Mouse (Mus musculus): Measurements from ENCODE around the gene Trex1.

Trex1 gene

GRCm38 (mm10) chr9:109084922-109085321, 25.4 kb upstream of the Trex1 start:
- no peak for DNase-seq

GRCm38 (mm10) chr9:109082124-109082800, 22.7 kb upstream of the Trex1 start, which contains the start of the genes Ccdc51 and Tma7:
Ccdc51 (plus strand) TSS chr9:109082493.
Tma7 (minus strand) TSS chr9:109082587.
- DNase-seq = peak; percentile 87

GRCm38 (mm10) chr9:109081749-109082123, 22.2 kb upstream of the Trex1 start:
- DNase-seq = no peak

GRCm38 (mm10) chr9:109080516-109080915, 21.0 kb upstream of the Trex1 start:
- DNase-seq = no peak

DNA sequence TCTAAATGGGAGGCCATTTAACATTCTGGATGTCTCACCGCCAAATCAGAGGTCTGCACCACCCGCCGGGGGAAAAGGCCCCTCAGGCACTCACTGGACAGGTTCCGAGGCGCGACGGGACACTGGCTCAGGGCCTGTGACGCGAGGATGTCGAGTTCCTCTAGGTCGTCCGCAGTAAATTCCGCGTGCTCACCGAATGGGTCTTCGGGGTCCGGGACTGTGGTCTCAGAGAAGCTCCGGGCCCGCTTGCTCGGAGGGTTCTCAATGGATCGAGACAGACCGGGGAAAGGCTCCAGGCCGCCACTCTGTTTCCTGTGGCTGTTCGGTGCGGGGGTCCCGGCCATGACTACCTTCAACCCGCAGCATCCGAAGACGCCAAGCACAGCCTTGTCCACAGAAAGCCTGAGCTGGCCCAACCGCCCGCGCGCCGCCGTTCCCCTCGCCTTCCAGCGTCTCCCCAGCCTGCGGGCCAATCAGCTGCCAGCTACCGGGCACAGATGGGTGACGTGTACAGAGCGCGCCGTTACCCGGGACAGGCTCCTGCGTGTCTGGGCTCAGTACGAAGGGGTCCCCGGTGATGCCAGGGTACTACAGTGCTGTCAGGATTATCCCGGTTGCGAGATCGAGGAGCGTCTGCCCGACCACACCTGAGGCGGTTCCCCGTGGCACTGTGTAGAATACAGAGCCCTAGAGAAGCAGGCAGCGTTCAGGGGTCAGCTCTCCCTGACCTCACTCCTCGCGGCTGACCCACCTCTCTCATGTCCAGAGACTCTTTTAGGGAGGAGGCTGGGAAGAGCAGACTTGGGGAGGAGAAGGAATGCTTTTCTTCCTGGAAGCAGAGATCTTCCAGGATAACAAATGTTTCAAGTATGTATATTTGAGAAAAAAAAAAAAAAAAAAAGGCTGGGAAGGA, 14.4 kb upstream of the Trex1 start, which contains the start of gene Atrip:
TSS of gene Atrip (minus strand) at position 464 of the 913 bp plus-strand sequence.
- peak; percentile 94 for DNase-seq

GRCm38 (mm10) chr9:109068095-109068735, 8.7 kb upstream of the Trex1 start:
- no peak for DNase-seq

GRCm38 (mm10) chr9:109060898-109061295, 1.4 kb upstream of the Trex1 start:
- DNase-seq = no peak

DNA sequence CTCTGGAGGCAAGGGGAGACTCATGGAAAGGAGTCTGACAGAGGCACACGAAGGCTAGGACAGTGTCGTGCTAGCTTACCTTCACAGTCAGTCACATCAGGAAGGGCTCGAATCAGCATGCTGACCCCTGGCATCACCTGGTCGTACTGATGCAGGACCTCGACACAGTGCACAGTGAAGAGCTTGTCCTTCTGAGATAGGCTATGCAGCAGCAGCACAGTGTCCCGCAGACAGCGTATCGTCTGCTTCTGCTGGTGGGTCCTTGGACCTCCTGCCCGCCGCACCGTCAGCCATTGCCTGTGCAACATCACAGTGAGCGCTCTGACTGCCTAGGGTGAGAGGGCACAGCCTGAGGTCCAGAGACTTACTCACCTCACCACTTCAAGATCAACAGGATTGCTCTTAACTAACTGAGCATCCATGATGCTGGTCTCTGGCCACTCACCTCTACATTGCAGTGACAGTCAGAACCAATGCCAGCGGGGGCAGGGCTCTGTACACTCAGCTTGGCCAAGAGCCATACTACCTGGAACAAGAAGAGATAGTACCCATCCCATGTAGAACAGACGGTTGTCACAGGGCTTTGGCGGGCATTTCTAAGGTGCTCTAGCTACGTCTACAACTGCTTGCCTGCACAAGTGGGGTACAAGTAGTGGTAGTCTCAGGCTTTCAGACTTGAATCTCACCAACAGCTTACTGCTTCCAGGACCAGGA, 807 bp upstream of the Trex1 start:
- DNase-seq = no peak

- DNase-seq = no peak
Measured at GRCm38 (mm10) chr9:109058006-109058765, 1.3 kb downstream of the Trex1 start.

DNA sequence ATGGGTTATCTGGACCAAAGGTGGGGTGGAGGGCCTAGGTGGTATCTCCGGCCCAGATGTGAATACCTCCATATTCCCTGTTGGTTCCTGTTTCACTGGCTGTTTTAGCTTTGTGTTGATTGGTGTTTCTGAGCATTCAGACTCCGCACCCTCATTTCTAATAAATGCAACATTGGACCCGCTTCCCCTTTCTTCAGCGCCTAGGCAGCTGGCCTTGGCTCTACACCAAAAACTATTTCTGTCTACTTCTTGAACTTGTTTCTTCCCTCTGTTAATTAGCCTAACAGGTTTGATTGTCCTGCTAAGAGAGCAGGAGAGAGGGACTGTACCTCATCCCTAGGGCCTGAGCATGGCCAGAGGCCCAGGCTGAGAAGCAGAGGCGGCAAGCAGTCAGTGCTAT, 2.0 kb downstream of the Trex1 start:
- DNase-seq = no peak

- DNase-seq = no peak
Measured at GRCm38 (mm10) chr9:109056916-109057315, 2.6 kb downstream of the Trex1 start.

GRCm38 (mm10) chr9:109056081-109056690, 3.3 kb downstream of the Trex1 start:
- no peak for DNase-seq

GRCm38 (mm10) chr9:109055271-109056030, 4.1 kb downstream of the Trex1 start:
- DNase-seq = no peak

DNA sequence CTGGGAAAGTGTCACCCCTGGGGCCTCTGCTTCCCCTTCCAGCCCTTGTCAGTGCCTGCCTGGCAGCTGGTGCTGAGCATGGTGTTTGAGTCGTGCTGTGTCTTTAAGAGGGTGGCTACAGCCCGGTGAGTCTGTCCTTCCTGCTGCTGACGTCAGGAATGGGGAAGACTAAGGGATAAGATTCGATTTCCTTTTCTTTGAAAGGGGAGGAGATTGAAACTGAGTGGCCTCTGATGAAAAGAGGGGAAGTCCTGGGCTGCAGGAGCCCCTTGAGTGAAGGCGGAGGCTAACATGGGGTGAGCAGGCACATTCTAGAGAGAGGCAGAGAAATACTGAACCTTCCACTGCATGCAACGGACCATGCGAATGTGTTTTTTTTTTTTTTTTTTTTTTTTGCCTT, 4.8 kb downstream of the Trex1 start:
- peak; percentile 83 for DNase-seq

GRCm38 (mm10) chr9:109053851-109054250, 5.7 kb downstream of the Trex1 start:
- no peak for DNase-seq

DNA sequence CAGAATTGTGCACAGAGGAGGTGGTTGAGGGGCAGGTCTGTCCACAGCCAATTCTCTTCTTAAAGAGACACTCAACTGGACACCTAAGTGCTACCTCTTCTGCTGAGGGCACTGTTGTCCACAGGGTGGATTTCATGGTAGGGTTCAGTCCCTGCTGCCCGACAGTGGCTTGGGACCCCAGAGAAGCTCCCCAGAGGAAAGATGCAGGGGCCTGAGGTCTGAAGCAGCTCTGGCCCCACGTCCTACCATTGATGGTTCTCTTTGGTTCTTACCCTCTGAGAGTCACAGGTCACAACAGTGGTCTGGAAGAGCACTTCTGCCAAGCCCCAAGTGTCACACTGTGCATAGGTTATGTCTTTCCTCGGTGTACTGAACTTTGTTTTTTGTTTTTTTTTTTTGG, 6.2 kb downstream of the Trex1 start:
- no peak for DNase-seq

DNA sequence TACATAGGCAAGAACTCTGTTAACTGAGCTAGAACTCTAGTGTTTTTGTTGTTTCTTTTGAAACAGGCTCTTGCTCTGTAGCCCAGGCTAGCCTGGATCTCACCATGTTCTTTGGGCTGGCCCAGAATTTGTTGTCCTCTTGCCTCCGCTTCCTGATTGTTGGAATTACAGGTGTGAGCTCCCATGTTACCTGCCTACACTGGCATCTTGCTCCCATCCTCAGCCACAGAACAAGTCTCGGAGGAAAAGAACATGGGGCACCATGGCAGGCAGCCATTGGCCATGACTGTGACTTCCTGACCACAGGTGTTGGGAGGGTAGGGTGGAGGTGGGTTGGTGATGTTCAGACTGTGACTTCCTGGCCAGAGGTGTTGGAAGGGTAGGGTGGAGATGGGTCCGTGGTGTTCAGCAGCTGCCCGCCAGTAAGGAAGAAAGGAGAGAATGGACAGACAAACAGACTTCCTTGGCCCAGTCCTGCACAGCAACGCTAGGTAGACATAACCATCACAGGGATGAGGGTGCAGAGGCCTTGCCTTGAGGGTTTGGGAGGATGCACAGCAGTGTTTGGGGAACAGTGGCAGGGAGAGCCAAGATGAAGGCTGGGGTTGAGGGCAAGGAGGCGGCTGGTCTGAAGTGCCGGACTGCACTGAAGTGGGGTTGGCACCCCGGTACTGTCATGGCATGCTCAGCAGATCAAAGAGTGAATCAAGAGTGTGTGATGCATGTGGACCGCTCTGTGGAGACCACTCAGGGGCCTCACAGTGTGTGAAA, 6.9 kb downstream of the Trex1 start:
- DNase-seq = no peak

DNA sequence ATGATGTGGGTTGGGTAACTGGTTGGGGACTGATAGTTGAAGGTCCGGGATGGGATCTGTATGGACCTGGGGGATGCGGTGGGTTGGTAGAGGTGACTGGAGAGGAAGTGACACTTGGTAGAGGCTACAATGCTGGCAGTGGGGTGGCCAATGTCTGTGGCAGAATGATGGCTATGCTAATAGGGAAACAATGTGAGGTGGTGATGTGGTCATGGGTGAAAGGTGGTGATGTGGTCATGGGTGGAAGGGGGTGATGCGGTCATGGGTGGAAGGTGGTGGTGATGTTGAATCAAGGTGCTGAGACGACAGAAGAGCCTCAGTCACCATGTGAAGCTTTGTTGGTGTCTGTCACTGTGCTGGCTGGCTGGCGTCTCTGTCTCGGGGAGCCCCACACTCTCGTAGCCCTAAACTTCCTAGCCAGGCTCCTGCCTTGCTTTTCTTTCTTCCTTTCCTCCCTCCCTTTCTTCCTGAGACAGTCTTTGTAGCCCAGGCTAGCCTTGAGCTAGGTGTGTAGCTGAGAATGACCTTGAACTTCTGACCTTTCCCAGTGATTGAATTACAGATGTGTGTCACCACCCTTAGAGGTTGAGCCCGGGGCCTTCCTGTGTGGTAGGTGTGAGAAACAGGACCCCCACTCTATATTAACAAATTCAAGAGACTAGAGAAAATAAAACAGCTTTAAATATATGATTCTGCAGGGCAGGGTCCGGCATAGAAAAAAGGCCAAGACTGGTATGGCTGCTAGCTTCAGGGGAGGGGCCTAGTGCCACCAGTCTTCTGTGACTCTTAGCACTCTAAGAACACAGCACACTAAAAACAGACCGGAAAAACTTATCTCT, 7.7 kb downstream of the Trex1 start:
- no peak for DNase-seq

GRCm38 (mm10) chr9:109051011-109051501, 8.5 kb downstream of the Trex1 start:
- no peak for DNase-seq

Measured in lung, postnatal 10 days (tissue).